Mouse (Mus musculus) left cerebral cortex, postnatal 14 days (tissue): ENCODE data around the gene Pmf1. TPM values are rescaled to one million over a fixed set of nuclear protein-coding genes. Genes with fewer than 3 reads are reported as not detected.
"Not testable (repeated sequence)": the region's sequence is repeated elsewhere in the genome, so short reads cannot be mapped to it uniquely, and the experiment has no call there.

Source experiments
- DNase-seq, 2 experiments: peaks; one replicate each; pipeline ENCODE4 v3.0.0; 2021 to 2022; ENCODE audit warnings: low spot score in 2 of 2, mixed read lengths in 1 of 2
- intact Hi-C: fragments of 180-260 bp; cut with DNase I; formaldehyde crosslinking; loops from one replicate; pipeline ENCODE4 v1.15.1; 2025
- total RNA-seq, 2 experiments: library from RNA; stranded (reverse); gene quantifications; 2 replicates each; pipeline ENCODE4 v1.2.3; 2021

Gene Pmf1
- total RNA-seq, 2 experiments from 2014 or later, result 5.7 to 7.8 TPM

DNA sequence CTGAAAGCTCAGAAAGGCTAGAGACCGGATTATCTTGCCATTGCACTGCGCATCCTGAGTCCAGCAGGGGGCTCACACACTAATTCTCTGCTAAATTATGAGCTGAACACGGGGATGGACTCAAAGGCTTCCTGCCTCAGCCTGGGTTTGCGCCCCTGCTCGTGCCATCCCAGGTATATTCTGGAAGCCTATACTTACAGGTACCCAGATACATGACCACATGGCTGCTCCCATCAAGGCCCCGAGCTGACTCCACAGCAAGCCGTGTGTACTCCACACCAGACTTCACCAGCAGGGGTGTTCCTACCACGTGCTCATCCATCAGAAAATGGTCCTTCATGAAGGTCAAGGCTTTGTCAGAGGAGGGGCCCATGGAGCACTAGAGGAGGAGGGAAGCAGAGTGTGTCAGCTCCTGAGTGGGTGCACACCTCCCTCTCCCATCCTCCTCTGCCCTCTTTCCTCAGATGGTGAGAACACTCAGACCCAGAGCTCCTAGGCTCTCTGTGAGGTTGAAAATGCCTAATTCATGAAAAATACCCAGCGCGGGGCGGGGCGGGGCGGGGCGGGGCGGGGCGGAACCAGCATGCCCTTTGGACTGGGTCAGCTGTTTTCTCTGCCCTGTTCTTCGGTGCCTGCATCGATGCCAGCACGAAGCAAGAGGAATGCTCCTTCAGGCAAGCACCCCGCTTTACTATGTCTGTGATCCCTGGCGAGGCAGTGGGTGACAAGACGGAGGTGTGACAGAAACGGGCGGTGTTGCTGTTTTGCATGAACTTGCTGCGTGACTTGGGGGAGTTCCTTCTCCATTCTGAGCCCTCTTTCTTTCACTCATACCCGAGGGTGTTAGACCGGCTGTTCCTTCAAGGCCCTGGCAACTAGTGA, 30.6 kb upstream of the Pmf1 start:
- intact Hi-C loops, result no loop called here

GRCm38 (mm10) chr3:88439582-88439981, 29.5 kb upstream of the Pmf1 start:
- intact Hi-C loops, result no loop called here
- DNase-seq, result no peak

More for the DNA sequence above, 30.6 kb upstream of the Pmf1 start:
- DNase-seq, result peak in 1 of 2 experiments; percentile 53

DNA sequence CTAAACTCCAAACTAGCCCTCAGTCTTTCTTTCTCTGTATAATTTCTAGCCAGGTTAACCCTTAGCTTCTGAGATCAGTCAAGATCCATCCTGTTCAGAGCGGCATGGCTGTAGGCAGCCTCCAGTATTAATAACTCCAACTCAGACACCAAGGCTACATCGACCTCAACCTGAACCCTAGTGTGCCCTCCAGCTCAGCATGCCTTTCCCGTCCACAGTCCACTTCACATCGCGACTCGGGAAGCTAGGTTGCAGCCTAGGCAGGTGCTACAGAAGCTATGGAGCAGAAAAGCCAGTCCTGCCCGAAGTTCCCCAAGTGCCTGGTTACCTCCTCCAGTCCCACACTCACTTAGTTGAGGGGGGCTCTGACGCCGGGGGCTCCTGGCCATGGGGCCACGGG, 27.3 kb upstream of the Pmf1 start:
- intact Hi-C loops, result no loop called here
- DNase-seq, result no peak

GRCm38 (mm10) chr3:88436395-88437201, 26.5 kb upstream of the Pmf1 start:
- DNase-seq, result peak in 1 of 2 experiments; percentile 68
- intact Hi-C loops, result no loop called here

GRCm38 (mm10) chr3:88435515-88435914, 25.4 kb upstream of the Pmf1 start:
- intact Hi-C loops, result no loop called here
- DNase-seq, result peak; percentile 83 to 92

DNA sequence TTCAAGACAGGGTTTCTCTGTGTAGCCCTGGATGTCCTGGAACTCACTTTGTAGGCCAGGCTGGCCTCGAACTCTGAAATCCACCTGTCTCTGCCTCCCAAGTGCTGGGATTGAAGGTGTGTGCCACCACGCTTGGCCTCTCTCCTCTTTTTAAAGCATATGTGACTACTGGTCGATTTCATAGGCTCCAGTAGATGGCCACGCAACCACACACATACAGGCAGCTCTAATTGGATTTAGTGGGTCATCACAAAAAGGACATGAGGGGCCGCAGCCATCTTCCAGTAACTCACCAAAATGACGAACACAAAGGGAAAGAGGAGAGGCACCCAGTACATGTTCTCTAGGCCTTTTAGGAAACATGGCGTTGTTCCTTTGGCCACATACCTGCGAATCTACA, 18.5 kb upstream of the Pmf1 start:
- intact Hi-C loops, DNase-seq: not testable (repeated sequence)

DNA sequence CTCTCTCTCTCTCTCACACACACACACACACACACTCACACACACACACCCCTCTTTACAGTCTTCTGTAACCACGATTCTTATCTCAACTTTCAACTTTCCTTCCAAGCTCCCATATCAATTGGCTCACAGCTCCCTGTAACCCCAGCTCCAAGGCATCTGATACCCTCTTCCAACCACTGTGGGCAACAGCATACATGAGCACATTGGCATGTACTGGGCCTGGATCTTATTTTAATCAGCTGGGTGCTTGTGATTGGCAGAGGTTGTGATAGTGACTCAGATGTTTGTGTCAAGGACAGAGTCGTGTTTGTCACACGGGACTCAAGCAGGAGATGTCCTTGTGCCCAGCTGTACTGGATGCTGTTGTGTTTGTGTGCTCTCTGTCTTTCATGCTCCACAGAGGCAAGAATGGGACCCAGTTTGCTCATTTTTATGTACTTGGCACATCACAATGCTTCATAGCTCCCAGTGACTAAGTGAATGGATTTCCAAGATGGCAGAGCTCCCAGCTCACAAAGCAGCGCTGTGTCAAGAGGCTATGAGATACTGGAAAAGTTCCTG, 17.3 kb upstream of the Pmf1 start:
- intact Hi-C loops, result no loop called here
- no peak for DNase-seq

DNA sequence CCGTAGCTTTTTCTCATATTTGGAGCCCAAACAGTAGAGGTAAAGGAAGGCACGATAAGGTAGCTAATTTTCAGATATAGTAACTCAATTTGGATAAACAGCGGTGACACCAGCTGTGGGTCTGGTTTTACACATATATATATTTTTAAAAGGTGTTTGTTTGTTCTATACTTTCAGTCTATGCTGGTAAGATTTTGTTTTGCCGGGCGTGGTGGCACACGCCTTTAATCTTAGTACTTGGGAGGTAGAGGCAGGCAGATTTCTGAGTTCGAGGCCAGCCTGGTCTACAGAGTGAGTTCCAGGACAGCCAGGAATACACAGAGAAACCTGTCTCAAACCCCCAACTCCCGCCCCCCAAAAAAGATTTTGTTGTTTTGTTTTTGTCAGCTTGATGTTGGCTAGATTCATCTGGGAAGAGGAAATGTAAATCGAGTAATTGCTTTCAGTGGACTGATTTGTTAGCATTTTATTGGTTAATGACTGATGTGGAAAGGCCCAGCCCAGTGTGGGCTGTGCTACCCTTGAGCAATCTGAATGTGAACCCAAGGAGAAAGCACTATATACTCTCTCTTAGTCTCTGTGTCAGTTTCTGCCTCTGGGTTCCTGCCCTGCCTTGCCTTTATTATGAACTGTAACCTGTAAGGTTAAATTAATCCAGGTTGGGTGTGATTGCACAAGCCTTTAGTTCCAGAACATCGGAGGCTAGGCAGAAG, 15.7 kb upstream of the Pmf1 start:
- intact Hi-C loops, result no loop called here
- DNase-seq, result no peak

DNA sequence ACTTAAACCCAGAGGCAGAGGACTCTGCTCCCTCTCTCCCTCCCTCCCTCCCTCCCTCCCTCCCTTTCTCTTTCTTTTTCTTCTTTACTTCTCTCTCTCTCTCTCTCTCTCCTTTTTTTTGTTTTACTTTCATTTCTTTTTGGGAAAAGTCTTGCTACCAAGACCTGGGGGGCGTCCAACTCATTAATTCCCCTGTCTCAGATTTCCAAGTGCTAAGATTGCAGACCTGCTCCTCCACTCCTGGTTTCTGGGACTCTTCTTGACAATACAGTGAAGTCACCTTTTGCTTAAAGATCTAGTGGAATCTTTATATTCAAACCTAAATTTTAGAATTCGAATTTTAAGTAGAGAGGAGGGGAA, 15.2 kb upstream of the Pmf1 start:
- intact Hi-C loops, result no loop called here
- no peak for DNase-seq

- intact Hi-C loops, result no loop called here
- peak; percentile 94 to 98 for DNase-seq
These were observed 14.6 kb upstream of the Pmf1 start, which contains the start of gene Slc25a44 for GRCm38 (mm10) chr3:88424605-88425329. Slc25a44 (minus strand) TSS chr3:88425139.

DNA sequence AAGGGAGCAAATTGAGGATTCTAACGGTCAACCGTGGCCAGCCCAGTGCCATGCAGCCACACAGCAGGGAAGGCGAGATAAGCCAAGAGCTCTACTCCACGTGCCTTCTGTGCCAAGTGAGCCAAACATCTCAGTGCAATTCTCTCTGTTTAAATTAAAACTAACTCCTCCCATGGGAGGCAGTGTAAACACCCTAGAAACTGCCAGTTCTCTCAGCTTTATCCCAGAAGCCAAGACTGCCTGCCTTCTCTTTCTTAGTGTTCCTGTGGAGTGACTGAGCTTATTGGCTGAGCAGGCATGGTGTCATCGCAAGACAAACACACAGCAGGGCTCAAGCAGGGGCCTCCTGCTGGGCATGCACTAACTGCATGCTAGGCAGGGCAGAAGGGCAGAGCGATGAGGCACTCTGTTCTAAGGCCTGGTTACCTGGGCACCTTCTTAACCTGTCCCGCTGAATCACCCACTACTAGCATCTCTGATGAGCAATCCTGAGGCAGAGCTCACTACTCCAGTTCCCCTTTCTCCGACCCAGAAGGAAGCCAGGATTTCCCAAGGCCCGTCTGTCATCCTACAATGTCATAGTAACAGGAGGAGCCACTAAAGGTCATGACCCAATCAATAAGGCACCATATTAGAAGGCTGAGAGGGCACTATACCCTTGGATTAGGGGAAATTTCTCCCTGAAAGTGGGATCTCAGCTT, 12.0 kb upstream of the Pmf1 start:
- peak in 1 of 2 experiments; percentile 75 for DNase-seq
- intact Hi-C loops, result no loop called here

DNA sequence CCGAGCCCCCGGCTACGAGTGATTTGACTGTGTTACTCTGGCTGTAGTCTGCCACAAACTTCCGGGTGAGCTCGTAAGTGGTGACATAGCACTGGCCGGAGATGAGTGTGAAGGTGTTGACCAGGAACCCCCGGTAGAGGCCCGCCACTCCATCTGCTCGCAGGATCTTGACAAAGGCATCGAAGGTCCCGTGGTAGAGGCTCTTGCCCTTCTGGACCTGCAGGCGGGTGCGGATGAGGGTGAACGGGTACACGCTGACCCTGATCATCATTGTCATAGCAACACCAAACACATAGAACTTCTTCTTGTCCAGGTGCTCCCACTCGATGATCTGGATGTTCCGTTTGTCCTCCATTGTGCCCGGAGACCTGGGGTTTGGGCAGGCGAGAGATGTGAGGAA, 10.6 kb upstream of the Pmf1 start:
- intact Hi-C loops, result no loop called here
- no peak for DNase-seq

- intact Hi-C loops, result no loop called here
- DNase-seq, result no peak
These were observed 7.9 kb upstream of the Pmf1 start for GRCm38 (mm10) chr3:88418016-88418415.

GRCm38 (mm10) chr3:88415668-88416067, 5.5 kb upstream of the Pmf1 start:
- intact Hi-C loops, result no loop called here
- no peak for DNase-seq

- intact Hi-C loops, result no loop called here
- no peak for DNase-seq
These were observed 2.5 kb upstream of the Pmf1 start for GRCm38 (mm10) chr3:88412636-88413035.

- intact Hi-C loops, result no loop called here
- DNase-seq, result no peak
These were observed 1.6 kb upstream of the Pmf1 start for GRCm38 (mm10) chr3:88411681-88412080.

GRCm38 (mm10) chr3:88410645-88411031, 507 bp upstream of the Pmf1 start:
- intact Hi-C loops, result no loop called here
- no peak for DNase-seq

DNA sequence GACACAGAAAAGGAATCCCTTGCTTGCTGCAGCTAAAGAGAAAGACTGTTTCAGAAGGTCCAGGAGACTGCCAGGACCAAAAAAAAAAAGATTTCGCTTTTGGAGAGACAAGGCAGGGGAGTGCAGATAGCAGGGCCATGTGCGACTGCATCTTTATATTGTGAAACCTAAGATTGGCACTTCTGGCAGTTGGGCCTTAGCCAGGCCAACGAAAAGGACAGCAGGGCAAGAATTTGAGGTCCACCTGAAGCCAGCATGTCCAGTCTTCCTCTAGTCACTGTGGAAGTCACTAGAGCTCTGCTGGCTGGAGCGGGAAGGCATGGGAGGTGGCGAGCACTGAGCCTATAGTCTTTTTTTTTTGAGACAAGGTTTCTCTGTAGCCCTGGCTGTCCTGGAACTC, 1.2 kb downstream of the Pmf1 start:
- intact Hi-C loops, result loop anchor here (5.0 kb wide), 1 partner anchor 118 kb away; no protein-coding TSS in a partner anchor
- no peak for DNase-seq
